Mouse (Mus musculus) CH12.LX (cell line): ENCODE results near the gene Skida1.

ENCODE experiments used
- CHD1 ChIP-seq: IDR thresholded peaks from 2 replicates; pipeline ENCODE4 v1.6.1; 2012; ENCODE audit warnings: low read depth, low read length, improper control_type of control experiment, inconsistent platforms
- CTCF ChIP-seq, 2 experiments: IDR thresholded peaks in 1 of 2; conservative IDR thresholded peaks in 1 of 2; 2 replicates each; pipeline ENCODE4 v1.5.1; 2011 to 2012; ENCODE audit warnings: low read depth in 2 of 2, low read length in 2 of 2, improper control_type of control experiment in 1 of 2, inconsistent platforms in 1 of 2, mild to moderate bottlenecking in 1 of 2, moderate library complexity in 1 of 2
- GABPA ChIP-seq: IDR thresholded peaks from 2 replicates; pipeline ENCODE4 v1.6.1; 2012; ENCODE audit warnings: low read depth, low read length, improper control_type of control experiment, inconsistent platforms; ENCODE audit not compliant: insufficient replicate concordance
- POLR2A ChIP-seq: IDR thresholded peaks from 2 replicates; pipeline ENCODE4 v1.6.1; 2011; ENCODE audit warnings: low read depth, mild to moderate bottlenecking, improper control_type of control experiment, low read length
- SIN3A ChIP-seq: IDR thresholded peaks from 2 replicates; pipeline ENCODE4 v1.6.1; 2012; ENCODE audit warnings: low read length, improper control_type of control experiment, inconsistent platforms
- ZC3H11A ChIP-seq: IDR thresholded peaks from 2 replicates; pipeline ENCODE4 v1.6.1; 2012; ENCODE audit warnings: low read depth, mild to moderate bottlenecking, inconsistent platforms, low read length, improper control_type of control experiment

GRCm38 (mm10) chr2:18038141-18038752 is 10.6 kb downstream of the Skida1 start:
- TF ChIP-seq CTCF (conservative IDR thresholded peaks at IDR 0.05 in 1 of 2, IDR thresholded peaks at IDR 0.05 in 1 of 2; ENCODE audit: low read depth in 2 of 2, low read length in 2 of 2) (no peak), SIN3A (no peak), POLR2A (no peak), CHD1 (no peak), ZC3H11A (no peak), GABPA (no peak)
